Mouse (Mus musculus): ENCODE results near the gene Dctn5. TPM values are rescaled to one million over a fixed set of nuclear protein-coding genes. Genes with fewer than 3 reads are reported as not detected.

Gene Dctn5
- polyA plus RNA-seq, 1 experiment from 2014 or later, result 144 TPM

- ATAC-seq (ENCODE audit: low FRiP score), result no peak
- no peaks in the 10 kb centered on the region for H3K27me3 ChIP-seq (ENCODE audit: control insufficient read depth, insufficient read depth, low read length)
- DNase-seq (ENCODE audit: low spot score), result no peak
- H3K36me3 ChIP-seq (ENCODE audit: control insufficient read depth, insufficient read depth, low read length), result peaks cover 16% of the 10 kb centered on the region; the same call in 1 of the 2 replicates
- no peak overlapping the region for H3K27ac ChIP-seq (ENCODE audit: low read depth, low read length)
- no peak overlapping the region for H3K4me2 ChIP-seq (replicated peaks; ENCODE audit: low read depth, low read length)
- no peak overlapping the region for H3K9ac ChIP-seq (ENCODE audit: low read depth, low read length)
- H3K9me3 ChIP-seq (ENCODE audit: control insufficient read depth, low read length), result no peaks in the 10 kb centered on the region
- H3K4me3 ChIP-seq (ENCODE audit: low read depth, low read length), result no peak overlapping the region
- no peaks in the 10 kb centered on the region for H3K4me1 ChIP-seq (replicated peaks; ENCODE audit: control insufficient read depth, insufficient read depth, low read length)
Observed at GRCm38 (mm10) chr7:122140991-122141390, 8.2 kb downstream of the Dctn5 start.

- 94% methylated on average over 4 of the region's 4 CpGs for whole genome bisulfite sequencing
- Histone ChIP-seq H3K9ac (ENCODE audit: low read depth, low read length) (no peak overlapping the region), H3K4me1 (replicated peaks; ENCODE audit: control insufficient read depth, insufficient read depth, low read length) (no peaks in the 10 kb centered on the region), H3K36me3 (ENCODE audit: control insufficient read depth, insufficient read depth, low read length) (peaks cover 3% of the 10 kb centered on the region; the same call in 1 of the 2 replicates), H3K9me3 (ENCODE audit: control insufficient read depth, low read length) (no peaks in the 10 kb centered on the region), H3K27me3 (ENCODE audit: control insufficient read depth, insufficient read depth, low read length) (no peaks in the 10 kb centered on the region), H3K27ac (ENCODE audit: low read depth, low read length) (no peak overlapping the region), H3K4me2 (replicated peaks; ENCODE audit: low read depth, low read length) (no peak overlapping the region), H3K4me3 (ENCODE audit: low read depth, low read length) (no peak overlapping the region)
- ATAC-seq (ENCODE audit: low FRiP score), result no peak
- DNase-seq (ENCODE audit: low spot score), result no peak
Observed at GRCm38 (mm10) chr7:122152473-122152872, 19.6 kb downstream of the Dctn5 start.

GRCm38 (mm10) chr7:122158488-122158887 lies 25.6 kb downstream of the Dctn5 start:
- Histone ChIP-seq H3K9ac (ENCODE audit: low read depth, low read length) (peak overlapping the region; percentile 74), H3K4me2 (replicated peaks; ENCODE audit: low read depth, low read length) (peak overlapping the region; percentile 90), H3K27me3 (ENCODE audit: control insufficient read depth, insufficient read depth, low read length) (no peaks in the 10 kb centered on the region), H3K27ac (ENCODE audit: low read depth, low read length) (peak overlapping the region; percentile 75), H3K4me1 (replicated peaks; ENCODE audit: control insufficient read depth, insufficient read depth, low read length) (peaks cover 17% of the 10 kb centered on the region), H3K4me3 (ENCODE audit: low read depth, low read length) (peak overlapping the region; percentile 67), H3K9me3 (ENCODE audit: control insufficient read depth, low read length) (no peaks in the 10 kb centered on the region), H3K36me3 (ENCODE audit: control insufficient read depth, insufficient read depth, low read length) (peaks cover 7% of the 10 kb centered on the region)
- no peak for DNase-seq (ENCODE audit: low spot score)
- 9% methylated on average over 13 of the region's 13 CpGs for WGBS
- no peak for ATAC-seq (ENCODE audit: low FRiP score)

- WGBS, result under 1% methylated on average over 63 of the region's 63 CpGs
- Histone ChIP-seq H3K4me3 (ENCODE audit: low read depth, low read length) (peak within 1 kb of the TSS; percentile 67), H3K4me1 (replicated peaks; ENCODE audit: control insufficient read depth, insufficient read depth, low read length) (peaks cover 17% of the 10 kb centered on the region), H3K9ac (ENCODE audit: low read depth, low read length) (peak within 1 kb of the TSS; percentile 74), H3K27ac (ENCODE audit: low read depth, low read length) (peak within 1 kb of the TSS; percentile 75), H3K9me3 (ENCODE audit: control insufficient read depth, low read length) (no peaks in the 10 kb centered on the region), H3K36me3 (ENCODE audit: control insufficient read depth, insufficient read depth, low read length) (peaks cover 7% of the 10 kb centered on the region), H3K4me2 (replicated peaks; ENCODE audit: low read depth, low read length) (peak within 1 kb of the TSS; percentile 90), H3K27me3 (ENCODE audit: control insufficient read depth, insufficient read depth, low read length) (no peaks in the 10 kb centered on the region)
- DNase-seq (ENCODE audit: low spot score) (peak; percentile 94), ATAC-seq (ENCODE audit: low FRiP score) (peak; percentile 95)
Observed at GRCm38 (mm10) chr7:122158915-122159902, 26.4 kb downstream of the Dctn5 start, which contains the start of gene Plk1. Gene Plk1 (plus strand): TSS chr7:122159439.

- Histone ChIP-seq H3K36me3 (ENCODE audit: control insufficient read depth, insufficient read depth, low read length) (peaks cover 7% of the 10 kb centered on the region), H3K9me3 (ENCODE audit: control insufficient read depth, low read length) (no peaks in the 10 kb centered on the region), H3K4me3 (ENCODE audit: low read depth, low read length) (peak overlapping the region; percentile 67), H3K27me3 (ENCODE audit: control insufficient read depth, insufficient read depth, low read length) (no peaks in the 10 kb centered on the region), H3K4me2 (replicated peaks; ENCODE audit: low read depth, low read length) (peak overlapping the region; percentile 90), H3K27ac (ENCODE audit: low read depth, low read length) (no peak overlapping the region; the same call in 1 of the 2 replicates), H3K9ac (ENCODE audit: low read depth, low read length) (peak overlapping the region; percentile 74), H3K4me1 (replicated peaks; ENCODE audit: control insufficient read depth, insufficient read depth, low read length) (peaks cover 17% of the 10 kb centered on the region)
- 2% methylated on average over 12 of the region's 12 CpGs for WGBS
- no peak for DNase-seq (ENCODE audit: low spot score)
- ATAC-seq (ENCODE audit: low FRiP score), result no peak
Observed at GRCm38 (mm10) chr7:122160037-122160436, 27.2 kb downstream of the Dctn5 start.

GRCm38 (mm10) chr7:122163766-122164165 lies 30.9 kb downstream of the Dctn5 start:
- Histone ChIP-seq H3K9ac (ENCODE audit: low read depth, low read length) (no peak overlapping the region), H3K4me3 (ENCODE audit: low read depth, low read length) (no peak overlapping the region), H3K4me2 (replicated peaks; ENCODE audit: low read depth, low read length) (no peak overlapping the region), H3K36me3 (ENCODE audit: control insufficient read depth, insufficient read depth, low read length) (peaks cover 7% of the 10 kb centered on the region), H3K27ac (ENCODE audit: low read depth, low read length) (no peak overlapping the region), H3K27me3 (ENCODE audit: control insufficient read depth, insufficient read depth, low read length) (no peaks in the 10 kb centered on the region), H3K9me3 (ENCODE audit: control insufficient read depth, low read length) (no peaks in the 10 kb centered on the region), H3K4me1 (replicated peaks; ENCODE audit: control insufficient read depth, insufficient read depth, low read length) (peaks cover 13% of the 10 kb centered on the region)
- no peak for ATAC-seq (ENCODE audit: low FRiP score)
- DNase-seq (ENCODE audit: low spot score), result no peak
- WGBS, result 97% methylated on average over 8 of the region's 8 CpGs

GRCm38 (mm10) chr7:122167203-122167602 lies 34.4 kb downstream of the Dctn5 start:
- Histone ChIP-seq H3K36me3 (ENCODE audit: control insufficient read depth, insufficient read depth, low read length) (peaks cover 7% of the 10 kb centered on the region), H3K9me3 (ENCODE audit: control insufficient read depth, low read length) (no peaks in the 10 kb centered on the region), H3K27me3 (ENCODE audit: control insufficient read depth, insufficient read depth, low read length) (no peaks in the 10 kb centered on the region), H3K4me3 (ENCODE audit: low read depth, low read length) (no peak overlapping the region), H3K27ac (ENCODE audit: low read depth, low read length) (no peak overlapping the region), H3K4me2 (replicated peaks; ENCODE audit: low read depth, low read length) (no peak overlapping the region), H3K4me1 (replicated peaks; ENCODE audit: control insufficient read depth, insufficient read depth, low read length) (no peaks in the 10 kb centered on the region), H3K9ac (ENCODE audit: low read depth, low read length) (no peak overlapping the region)
- no peak for ATAC-seq (ENCODE audit: low FRiP score)
- no peak for DNase-seq (ENCODE audit: low spot score)
- WGBS, result 91% methylated on average over 7 of the region's 7 CpGs

GRCm38 (mm10) chr7:122170705-122171104 lies 37.9 kb downstream of the Dctn5 start:
- Histone ChIP-seq H3K4me3 (ENCODE audit: low read depth, low read length) (no peak overlapping the region), H3K9me3 (ENCODE audit: control insufficient read depth, low read length) (no peaks in the 10 kb centered on the region), H3K9ac (ENCODE audit: low read depth, low read length) (no peak overlapping the region), H3K4me1 (replicated peaks; ENCODE audit: control insufficient read depth, insufficient read depth, low read length) (no peaks in the 10 kb centered on the region), H3K27ac (ENCODE audit: low read depth, low read length) (no peak overlapping the region), H3K36me3 (ENCODE audit: control insufficient read depth, insufficient read depth, low read length) (peaks cover 4% of the 10 kb centered on the region; the same call in 1 of the 2 replicates), H3K27me3 (ENCODE audit: control insufficient read depth, insufficient read depth, low read length) (no peaks in the 10 kb centered on the region), H3K4me2 (replicated peaks; ENCODE audit: low read depth, low read length) (no peak overlapping the region)
- WGBS, result 86% methylated on average over 6 of the region's 6 CpGs
- no peak for ATAC-seq (ENCODE audit: low FRiP score)
- no peak for DNase-seq (ENCODE audit: low spot score)
